Mouse (Mus musculus): Measurements from ENCODE around the gene Dstn.

- TF ChIP-seq CTCF (IDR thresholded peaks at IDR 0.05; ENCODE audit: low read depth) (no peak), EP300 (IDR thresholded peaks at IDR 0.05; ENCODE audit: low read depth) (no peak)
Observed at GRCm38 (mm10) chr2:143948416-143948815, 33.3 kb downstream of the Dstn start.
